Mouse (Mus musculus) frontal cortex, postnatal 25 days (tissue): ENCODE data around the gene Kcnk1.

ENCODE experiments used
- DNase-seq, 2 experiments: peaks; one replicate each; pipeline ENCODE4 v3.0.0; 2022; ENCODE audit warnings: low spot score in 2 of 2

Kcnk1 gene

GRCm38 (mm10) chr8:125996031-125996839 is 1.3 kb downstream of the Kcnk1 start:
- DNase-seq = no peak

GRCm38 (mm10) chr8:125996980-125997379 is 2.0 kb downstream of the Kcnk1 start:
- no peak for DNase-seq

- no peak for DNase-seq
Measured at GRCm38 (mm10) chr8:125997550-125997949, 2.6 kb downstream of the Kcnk1 start.

GRCm38 (mm10) chr8:125999842-126000395 is 4.9 kb downstream of the Kcnk1 start:
- DNase-seq = no peak

GRCm38 (mm10) chr8:126003546-126003945 is 8.6 kb downstream of the Kcnk1 start:
- no peak for DNase-seq

- DNase-seq = no peak
Measured at GRCm38 (mm10) chr8:126004953-126005352, 10.0 kb downstream of the Kcnk1 start.

GRCm38 (mm10) chr8:126006310-126006990 is 11.5 kb downstream of the Kcnk1 start:
- DNase-seq = no peak

GRCm38 (mm10) chr8:126007538-126008330 is 12.8 kb downstream of the Kcnk1 start:
- DNase-seq = no peak

- no peak for DNase-seq
Measured at GRCm38 (mm10) chr8:126008945-126009344, 14.0 kb downstream of the Kcnk1 start.

- no peak for DNase-seq
Measured at GRCm38 (mm10) chr8:126010900-126011299, 15.9 kb downstream of the Kcnk1 start.

GRCm38 (mm10) chr8:126012334-126012733 is 17.4 kb downstream of the Kcnk1 start:
- no peak for DNase-seq

- DNase-seq = no peak
Measured at GRCm38 (mm10) chr8:126013646-126014045, 18.7 kb downstream of the Kcnk1 start.

- no peak for DNase-seq
Measured at GRCm38 (mm10) chr8:126021932-126022331, 27.0 kb downstream of the Kcnk1 start.

- DNase-seq = no peak
Measured at GRCm38 (mm10) chr8:126023706-126024305, 28.8 kb downstream of the Kcnk1 start.

GRCm38 (mm10) chr8:126024891-126025290 is 29.9 kb downstream of the Kcnk1 start:
- no peak for DNase-seq

- no peak for DNase-seq
Measured at GRCm38 (mm10) chr8:126026121-126026520, 31.2 kb downstream of the Kcnk1 start.

GRCm38 (mm10) chr8:126026584-126026983 is 31.6 kb downstream of the Kcnk1 start:
- no peak for DNase-seq

- DNase-seq = no peak
Measured at GRCm38 (mm10) chr8:126027486-126027885, 32.5 kb downstream of the Kcnk1 start.

- no peak for DNase-seq
Measured at GRCm38 (mm10) chr8:126028941-126029340, 34.0 kb downstream of the Kcnk1 start.

- DNase-seq = no peak
Measured at GRCm38 (mm10) chr8:126032776-126033175, 37.8 kb downstream of the Kcnk1 start.

GRCm38 (mm10) chr8:126035046-126035445 is 40.1 kb downstream of the Kcnk1 start:
- no peak for DNase-seq

- no peak for DNase-seq
Measured at GRCm38 (mm10) chr8:126036340-126036739, 41.4 kb downstream of the Kcnk1 start.
